28 mouse cellular contexts compared by ENCODE assay signal in the genomic region with DNA sequence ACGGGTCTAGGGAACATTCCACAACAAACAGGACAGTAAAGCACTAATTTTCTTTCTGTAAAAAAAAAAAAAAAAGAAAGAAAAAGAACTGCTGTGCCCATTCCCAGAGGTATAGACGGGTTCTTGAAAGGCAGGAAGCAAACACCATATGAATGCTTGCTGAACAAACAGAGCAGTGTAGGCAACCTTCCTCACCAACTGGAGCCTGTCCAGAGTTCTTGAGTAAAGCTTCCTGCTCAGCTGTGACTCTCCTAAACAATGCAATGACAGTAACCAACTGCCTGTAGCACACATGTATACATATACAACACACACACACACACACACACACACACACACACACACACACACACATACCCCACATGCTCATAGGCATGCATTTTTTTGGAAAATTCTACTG. TPM values are rescaled to one million over a fixed set of nuclear protein-coding genes. Genes with fewer than 3 reads are reported as not detected.
DNase-seq lines count a peak whose midpoint lies in the region; ATAC-seq lines count a peak whose summit lies in the region.
"Had no signal": no experiment of that assay in that cellular context is flagged by ENCODE, and none has a peak within 500 bp of the region (broad histone marks: within the 10 kb centered on the region; RNA-seq: fewer than 3 reads in every experiment).

No protein-coding gene starts in this region.

- WGBS in heart, embryonic 12.5 days = 47% methylated on average over 2 of the region's 2 CpGs
- WGBS in kidney, embryonic 15.5 days = 65% methylated on average over 2 of the region's 2 CpGs

- DNase-seq in heart, postnatal 14 days = no peak
- no peak for DNase-seq in kidney, adult 18-20 months
- DNase-seq in 3T3-L1 (ENCODE audit: low read depth, low spot score) = peak; percentile 9
- DNase-seq in spleen, postnatal 10 days (ENCODE audit: low spot score in 2 of 2) = no peak
- DNase-seq: adrenal gland, postnatal 36 days; cerebellum, adult 11-12 months; cerebellum, postnatal 14 days; embryo, embryonic 11 days; forebrain, postnatal 0 days; heart, adult 2 months; kidney, adult 8-10 months; kidney, postnatal 36 days; layer of hippocampus, adult 9-11 months; liver, embryonic 13.5 days; lung, postnatal 36 days; right cerebral cortex, postnatal 25 days; thymus, postnatal 25 days had no signal

- no peak overlapping the region for H3K9ac ChIP-seq in heart, embryonic 12.5 days
- no peak overlapping the region for H3K9ac ChIP-seq in kidney, embryonic 15.5 days
- H3K9ac ChIP-seq: forebrain, postnatal 0 days; liver, embryonic 13.5 days had no signal

- no peak overlapping the region for H3K4me3 ChIP-seq in heart, embryonic 12.5 days
- H3K4me3 ChIP-seq in kidney, embryonic 15.5 days (replicated peaks) = no peak overlapping the region
- H3K4me3 ChIP-seq: forebrain, embryonic 10.5 days; heart, adult 2 months; hindbrain, embryonic 10.5 days; liver, embryonic 13.5 days; midbrain, embryonic 10.5 days had no signal

- intact Hi-C loops in heart, postnatal 14 days (cut with DNase I) = no loop called here

- no peak overlapping the region for H3K4me2 ChIP-seq in heart, embryonic 12.5 days
- H3K4me2 ChIP-seq in kidney, embryonic 15.5 days = no peak overlapping the region
- H3K4me2 ChIP-seq: liver, embryonic 13.5 days had no signal

- no peaks in the 10 kb centered on the region for H3K4me1 ChIP-seq in heart, embryonic 12.5 days (replicated peaks)
- no peaks in the 10 kb centered on the region for H3K4me1 ChIP-seq in kidney, embryonic 15.5 days
- H3K4me1 ChIP-seq: forebrain, embryonic 10.5 days; hindbrain, embryonic 10.5 days; midbrain, embryonic 10.5 days had no signal

- H3K36me3 ChIP-seq in heart, embryonic 12.5 days = no peaks in the 10 kb centered on the region
- H3K36me3 ChIP-seq in kidney, embryonic 15.5 days = no peaks in the 10 kb centered on the region
- H3K36me3 ChIP-seq: forebrain, embryonic 10.5 days; hindbrain, embryonic 10.5 days; liver, embryonic 13.5 days; midbrain, embryonic 10.5 days had no signal

- H3K9me3 ChIP-seq in heart, embryonic 12.5 days (replicated peaks) = no peaks in the 10 kb centered on the region; the same call in 1 of the 2 replicates
- no peaks in the 10 kb centered on the region for H3K9me3 ChIP-seq in kidney, embryonic 15.5 days (replicated peaks)
- H3K9me3 ChIP-seq: forebrain, embryonic 10.5 days; liver, embryonic 13.5 days; midbrain, embryonic 10.5 days had no signal

- no peak overlapping the region for H3K27ac ChIP-seq in heart, embryonic 12.5 days (ENCODE audit: poor library complexity, severe bottlenecking)
- 0 out of 2 replicates have a peak overlapping the region, but pooled peaks have one; percentile 18 for H3K27ac ChIP-seq in kidney, embryonic 15.5 days
- H3K27ac ChIP-seq: forebrain, embryonic 10.5 days; heart, adult 2 months; hindbrain, embryonic 10.5 days; hindbrain, postnatal 0 days; liver, embryonic 13.5 days; midbrain, embryonic 10.5 days had no signal

- peak; percentile 53; the same call in 1 of the 2 replicates for ATAC-seq in heart, embryonic 12.5 days (ENCODE audit: insufficient number of reproducible peaks, low FRiP score)
- 0 out of 2 replicates have a peak, but pooled peaks have one; percentile 36 for ATAC-seq in kidney, embryonic 15.5 days (replicated peaks; ENCODE audit: low FRiP score)
- ATAC-seq in megakaryocyte progenitor cell, adult 5-6 weeks (replicated peaks; ENCODE audit: poor library complexity) = 0 out of 2 replicates have a peak, but pooled peaks have one; percentile 17
- ATAC-seq: forebrain, postnatal 0 days; hindbrain, postnatal 0 days had no signal

- no peaks in the 10 kb centered on the region for H3K27me3 ChIP-seq in heart, embryonic 12.5 days (replicated peaks)
- no peaks in the 10 kb centered on the region for H3K27me3 ChIP-seq in kidney, embryonic 15.5 days
- H3K27me3 ChIP-seq: CH12.LX; liver, embryonic 13.5 days had no signal

RNA-seq across cellular contexts. Expression of gene Kcng3, which starts 49.1 kb away (rescaled TPM):
- not detected in 2 replicates for polyA plus RNA-seq in heart, embryonic 12.5 days (2016; fragmentation: Nextera tagmentation; extraction: Ambion mirVana)
- total RNA-seq in heart, postnatal 14 days (2021) = not detected
- polyA plus RNA-seq in kidney, embryonic 15.5 days (2015; fragmentation: Nextera tagmentation; extraction: Ambion mirVana) = 0.05 TPM in 1 of 2 replicates, not detected in the other
- 0.02 TPM in 1 of 2 replicates, not detected in the other for total RNA-seq in megakaryocyte progenitor cell, adult 5-6 weeks (2015)
- not detected in 2 replicates for total RNA-seq in megakaryocyte progenitor cell, adult 5-6 weeks (2017)
- total RNA-seq: CH12.LX; heart, adult 2 months; MEL; neutrophil, adult 5-6 weeks had no signal
- polyA plus RNA-seq: forebrain, embryonic 10.5 days; hindbrain, embryonic 10.5 days; limb, embryonic 11.5 days; midbrain, embryonic 10.5 days had no signal
